Mouse (Mus musculus): ENCODE results near the gene Rrbp1. TPM values are rescaled to one million over a fixed set of nuclear protein-coding genes. Genes with fewer than 3 reads are reported as not detected.

The Rrbp1 gene
- polyA plus RNA-seq, 1 experiment from 2014 or later, result 41.8 TPM

DNA sequence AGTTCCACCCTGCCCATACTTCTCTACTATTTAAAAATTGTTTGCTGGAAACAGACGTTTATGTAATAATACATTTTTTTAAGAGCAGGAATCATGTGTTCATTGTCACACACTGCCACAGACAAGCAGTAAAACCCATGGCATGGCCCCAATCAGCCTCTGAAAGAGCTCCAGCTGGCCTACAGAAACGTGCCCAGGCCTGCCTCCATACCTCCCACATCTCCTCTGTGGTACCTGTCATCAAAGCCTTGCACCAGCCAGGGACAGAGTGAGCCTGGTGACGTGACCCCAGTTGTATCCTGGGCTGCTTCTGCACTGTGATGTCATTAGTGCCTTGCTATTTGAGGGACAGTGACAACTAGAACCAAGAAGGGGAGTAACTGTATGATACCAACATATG is 28.2 kb downstream of the Rrbp1 start:
- Histone ChIP-seq H3K36me3 (replicated peaks; ENCODE audit: control insufficient read depth, insufficient read depth, low read depth, low read length) (no peaks in the 10 kb centered on the region), H3K9ac (replicated peaks; ENCODE audit: low read length) (no peak overlapping the region), H3K4me1 (ENCODE audit: control insufficient read depth, insufficient read depth, low read length) (no peaks in the 10 kb centered on the region), H3K4me3 (ENCODE audit: low read depth, low read length) (no peak overlapping the region), H3K27ac (replicated peaks; ENCODE audit: low read depth, low read length) (no peak overlapping the region), H3K27me3 (ENCODE audit: control insufficient read depth, insufficient read depth, low read length) (no peaks in the 10 kb centered on the region), H3K4me2 (ENCODE audit: low read depth, low read length) (no peak overlapping the region), H3K9me3 (replicated peaks; ENCODE audit: control insufficient read depth, low read length) (no peaks in the 10 kb centered on the region)
- no peak for DNase-seq (ENCODE audit: low spot score)
- no peak for ATAC-seq (replicated peaks; ENCODE audit: insufficient number of reproducible peaks, low FRiP score, low TSS enrichment, low read depth)
- 68% methylated on average over 3 of the region's 3 CpGs for WGBS

DNA sequence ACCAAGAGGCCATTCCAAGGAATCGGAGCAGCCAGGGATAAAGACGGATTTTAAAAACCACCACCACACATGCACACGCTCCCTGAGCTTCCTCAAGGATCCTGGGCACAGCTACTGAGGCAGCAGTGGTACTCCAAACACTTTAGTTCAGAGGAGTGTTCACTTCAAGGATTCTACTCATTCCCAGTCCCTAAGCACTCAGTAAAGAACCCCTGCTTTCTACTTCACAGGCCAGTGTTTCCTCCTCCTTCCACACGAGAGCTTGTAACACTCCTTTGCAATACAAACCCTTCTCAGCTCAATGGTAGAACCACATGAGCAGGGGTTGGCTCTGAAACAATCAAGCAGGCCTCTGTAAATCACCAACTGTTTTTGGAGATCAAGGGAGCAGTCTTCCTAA is 28.9 kb downstream of the Rrbp1 start:
- no peak overlapping the region for H3K27ac ChIP-seq (replicated peaks; ENCODE audit: low read depth, low read length)
- DNase-seq (ENCODE audit: low spot score), result no peak
- ATAC-seq (replicated peaks; ENCODE audit: insufficient number of reproducible peaks, low FRiP score, low TSS enrichment, low read depth), result no peak
- H3K4me3 ChIP-seq (ENCODE audit: low read depth, low read length), result no peak overlapping the region
- no peaks in the 10 kb centered on the region for H3K4me1 ChIP-seq (ENCODE audit: control insufficient read depth, insufficient read depth, low read length)
- no peak overlapping the region for H3K9ac ChIP-seq (replicated peaks; ENCODE audit: low read length)
- 83% methylated on average over 4 of the region's 4 CpGs for whole genome bisulfite sequencing
- H3K36me3 ChIP-seq (replicated peaks; ENCODE audit: control insufficient read depth, insufficient read depth, low read depth, low read length), result no peaks in the 10 kb centered on the region
- no peaks in the 10 kb centered on the region for H3K27me3 ChIP-seq (ENCODE audit: control insufficient read depth, insufficient read depth, low read length)
- no peak overlapping the region for H3K4me2 ChIP-seq (ENCODE audit: low read depth, low read length)
- no peaks in the 10 kb centered on the region for H3K9me3 ChIP-seq (replicated peaks; ENCODE audit: control insufficient read depth, low read length)

- Histone ChIP-seq H3K4me3 (ENCODE audit: low read depth, low read length) (no peak overlapping the region), H3K9ac (replicated peaks; ENCODE audit: low read length) (no peak overlapping the region), H3K4me1 (ENCODE audit: control insufficient read depth, insufficient read depth, low read length) (no peaks in the 10 kb centered on the region), H3K27ac (replicated peaks; ENCODE audit: low read depth, low read length) (no peak overlapping the region), H3K36me3 (replicated peaks; ENCODE audit: control insufficient read depth, insufficient read depth, low read depth, low read length) (no peaks in the 10 kb centered on the region), H3K27me3 (ENCODE audit: control insufficient read depth, insufficient read depth, low read length) (no peaks in the 10 kb centered on the region), H3K9me3 (replicated peaks; ENCODE audit: control insufficient read depth, low read length) (no peaks in the 10 kb centered on the region), H3K4me2 (ENCODE audit: low read depth, low read length) (no peak overlapping the region)
- WGBS, result 41% methylated on average over 6 of the region's 6 CpGs
- DNase-seq (ENCODE audit: low spot score), result peak; percentile 81
- peak; percentile 60; the same call in 1 of the 2 replicates for ATAC-seq (replicated peaks; ENCODE audit: insufficient number of reproducible peaks, low FRiP score, low TSS enrichment, low read depth)
Observed at GRCm38 (mm10) chr2:143980781-143981398, 30.2 kb downstream of the Rrbp1 start.

DNA sequence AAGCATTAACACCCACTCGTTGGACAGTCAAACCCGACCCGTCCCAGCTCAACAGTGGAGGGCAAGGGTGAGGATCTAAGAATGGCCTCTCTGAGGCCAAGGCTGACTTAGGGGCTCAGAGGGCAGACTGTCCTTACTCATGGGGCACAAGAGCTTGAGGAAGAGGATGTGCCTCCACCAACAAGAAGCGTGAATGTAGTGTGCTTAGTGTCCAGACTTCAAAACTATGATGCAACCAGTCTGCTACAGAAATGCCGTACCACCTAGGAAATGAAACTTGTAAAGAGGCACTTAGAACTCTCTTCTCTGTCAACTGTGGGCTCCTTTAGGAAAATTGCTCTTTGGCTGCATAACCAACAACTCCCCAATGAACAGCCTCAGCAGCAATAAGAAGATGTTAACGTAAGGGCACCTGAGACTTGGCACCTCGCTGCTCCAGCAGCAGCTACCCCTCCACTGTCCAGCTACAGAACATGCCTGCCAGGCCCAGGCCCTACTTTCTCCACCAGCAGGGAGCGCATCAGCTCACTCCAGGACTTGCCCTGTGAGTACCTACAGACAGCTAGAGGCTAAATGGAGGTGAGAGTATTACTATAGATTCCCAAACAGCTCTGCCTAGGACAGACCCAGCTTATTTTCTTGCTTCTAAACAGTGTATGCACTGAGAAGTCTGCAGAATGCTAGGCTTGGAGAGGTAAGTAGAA is 32.5 kb downstream of the Rrbp1 start:
- no peak overlapping the region for H3K27ac ChIP-seq (replicated peaks; ENCODE audit: low read depth, low read length)
- no peaks in the 10 kb centered on the region for H3K9me3 ChIP-seq (replicated peaks; ENCODE audit: control insufficient read depth, low read length)
- no peak for ATAC-seq (replicated peaks; ENCODE audit: insufficient number of reproducible peaks, low FRiP score, low TSS enrichment, low read depth)
- no peak overlapping the region for H3K9ac ChIP-seq (replicated peaks; ENCODE audit: low read length)
- no peak for DNase-seq (ENCODE audit: low spot score)
- H3K4me1 ChIP-seq (ENCODE audit: control insufficient read depth, insufficient read depth, low read length), result no peaks in the 10 kb centered on the region
- H3K27me3 ChIP-seq (ENCODE audit: control insufficient read depth, insufficient read depth, low read length), result no peaks in the 10 kb centered on the region
- WGBS, result 90% methylated on average over 8 of the region's 8 CpGs
- H3K4me3 ChIP-seq (ENCODE audit: low read depth, low read length), result no peak overlapping the region
- H3K4me2 ChIP-seq (ENCODE audit: low read depth, low read length), result no peak overlapping the region
- no peaks in the 10 kb centered on the region; the same call in 1 of the 2 replicates for H3K36me3 ChIP-seq (replicated peaks; ENCODE audit: control insufficient read depth, insufficient read depth, low read depth, low read length)

DNA sequence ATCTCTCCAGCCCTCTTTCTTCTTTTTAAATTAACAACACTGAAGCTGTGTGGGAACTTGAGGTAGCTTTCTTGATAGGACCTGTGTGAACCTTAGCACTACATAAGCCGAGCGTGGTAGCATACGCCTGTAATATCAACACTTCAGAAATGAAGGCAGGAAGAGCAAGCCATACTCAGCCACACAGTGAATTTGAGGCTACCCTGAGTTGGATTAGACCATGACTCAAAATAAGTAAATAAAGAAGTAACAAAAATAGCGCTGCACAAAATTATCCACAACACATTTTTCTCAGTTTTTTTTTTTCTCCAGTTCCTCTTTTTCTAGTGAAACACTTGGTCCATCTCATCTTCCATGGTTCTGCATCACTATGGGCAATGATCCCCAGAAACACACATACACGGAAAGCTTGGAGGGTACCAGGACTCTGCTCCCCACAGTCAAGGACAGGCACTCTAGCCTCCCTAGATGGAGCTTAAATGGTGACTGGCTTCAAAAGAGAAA is 35.9 kb downstream of the Rrbp1 start:
- H3K4me1 ChIP-seq (ENCODE audit: control insufficient read depth, insufficient read depth, low read length), result no peaks in the 10 kb centered on the region

DNA sequence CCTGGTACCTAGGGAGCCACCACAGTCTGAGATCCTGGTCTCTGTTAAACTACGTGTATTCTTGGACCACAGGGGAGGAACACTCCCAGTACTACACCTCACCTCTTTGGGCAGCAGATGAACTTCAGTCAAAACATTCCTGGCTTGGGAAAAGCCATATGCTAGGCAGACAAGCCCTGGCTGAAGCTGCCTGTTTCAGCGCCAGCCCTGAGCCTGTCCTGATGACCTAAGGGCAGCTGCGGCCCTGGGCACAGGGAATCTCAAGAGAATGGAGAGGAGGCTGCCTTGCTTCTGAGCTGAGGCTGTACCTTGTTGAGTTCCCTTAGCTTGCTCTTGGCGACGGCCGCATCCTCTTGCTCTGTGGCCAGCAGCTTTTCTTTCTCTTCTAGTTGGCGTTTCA is 37.9 kb downstream of the Rrbp1 start:
- no peak overlapping the region for H3K9ac ChIP-seq (replicated peaks; ENCODE audit: low read length)
- H3K27ac ChIP-seq (replicated peaks; ENCODE audit: low read depth, low read length), result no peak overlapping the region
- no peaks in the 10 kb centered on the region for H3K4me1 ChIP-seq (ENCODE audit: control insufficient read depth, insufficient read depth, low read length)
- ATAC-seq (replicated peaks; ENCODE audit: insufficient number of reproducible peaks, low FRiP score, low TSS enrichment, low read depth) (no peak), DNase-seq (ENCODE audit: low spot score) (no peak)
- no peaks in the 10 kb centered on the region for H3K9me3 ChIP-seq (replicated peaks; ENCODE audit: control insufficient read depth, low read length)
- no peak overlapping the region for H3K4me3 ChIP-seq (ENCODE audit: low read depth, low read length)
- 90% methylated on average over 7 of the region's 7 CpGs for WGBS
- H3K4me2 ChIP-seq (ENCODE audit: low read depth, low read length), result no peak overlapping the region
- peaks cover 6% of the 10 kb centered on the region for H3K36me3 ChIP-seq (replicated peaks; ENCODE audit: control insufficient read depth, insufficient read depth, low read depth, low read length)
- H3K27me3 ChIP-seq (ENCODE audit: control insufficient read depth, insufficient read depth, low read length), result no peaks in the 10 kb centered on the region

More for the DNA sequence above, 35.9 kb downstream of the Rrbp1 start:
- Histone ChIP-seq H3K4me3 (ENCODE audit: low read depth, low read length) (no peak overlapping the region), H3K36me3 (replicated peaks; ENCODE audit: control insufficient read depth, insufficient read depth, low read depth, low read length) (peaks cover 6% of the 10 kb centered on the region), H3K4me2 (ENCODE audit: low read depth, low read length) (no peak overlapping the region), H3K9ac (replicated peaks; ENCODE audit: low read length) (no peak overlapping the region), H3K9me3 (replicated peaks; ENCODE audit: control insufficient read depth, low read length) (no peaks in the 10 kb centered on the region), H3K27me3 (ENCODE audit: control insufficient read depth, insufficient read depth, low read length) (no peaks in the 10 kb centered on the region), H3K27ac (replicated peaks; ENCODE audit: low read depth, low read length) (no peak overlapping the region)
- WGBS, result 94% methylated on average over 5 of the region's 5 CpGs
- ATAC-seq (replicated peaks; ENCODE audit: insufficient number of reproducible peaks, low FRiP score, low TSS enrichment, low read depth), result no peak
- no peak for DNase-seq (ENCODE audit: low spot score)

DNA sequence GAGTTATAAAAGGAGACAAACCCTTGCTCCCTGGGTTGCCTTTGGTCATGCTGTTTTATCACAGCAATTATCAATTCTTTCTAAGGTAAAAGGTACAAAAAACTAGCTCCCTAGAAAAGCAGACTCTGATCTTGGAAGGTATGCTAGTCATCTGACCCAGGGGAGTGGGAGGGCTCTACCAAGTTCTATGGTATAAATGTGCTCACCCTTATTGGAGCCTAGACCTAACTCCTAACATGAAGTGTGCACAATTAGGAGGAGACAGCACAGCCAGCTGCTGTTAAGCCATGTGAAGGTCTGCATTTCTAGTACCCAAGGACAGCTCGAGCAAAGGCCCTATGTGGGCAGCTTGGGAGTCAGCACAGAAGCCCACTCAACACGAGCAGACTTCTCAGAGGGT is 39.2 kb downstream of the Rrbp1 start:
- 73% methylated on average over 2 of the region's 2 CpGs for whole genome bisulfite sequencing
- no peak for ATAC-seq (replicated peaks; ENCODE audit: insufficient number of reproducible peaks, low FRiP score, low TSS enrichment, low read depth)

GRCm38 (mm10) chr2:143970841-143971240 is 40.2 kb downstream of the Rrbp1 start:
- Histone ChIP-seq H3K36me3 (replicated peaks; ENCODE audit: control insufficient read depth, insufficient read depth, low read depth, low read length) (peaks cover 6% of the 10 kb centered on the region), H3K4me3 (ENCODE audit: low read depth, low read length) (no peak overlapping the region), H3K4me2 (ENCODE audit: low read depth, low read length) (no peak overlapping the region), H3K9me3 (replicated peaks; ENCODE audit: control insufficient read depth, low read length) (no peaks in the 10 kb centered on the region), H3K9ac (replicated peaks; ENCODE audit: low read length) (no peak overlapping the region), H3K27ac (replicated peaks; ENCODE audit: low read depth, low read length) (no peak overlapping the region), H3K4me1 (ENCODE audit: control insufficient read depth, insufficient read depth, low read length) (no peaks in the 10 kb centered on the region), H3K27me3 (ENCODE audit: control insufficient read depth, insufficient read depth, low read length) (no peaks in the 10 kb centered on the region)
- WGBS, result 93% methylated on average over 2 of the region's 2 CpGs
- ATAC-seq (replicated peaks; ENCODE audit: insufficient number of reproducible peaks, low FRiP score, low TSS enrichment, low read depth), result no peak
- no peak for DNase-seq (ENCODE audit: low spot score)

More for the DNA sequence above, 39.2 kb downstream of the Rrbp1 start:
- no peak for DNase-seq (ENCODE audit: low spot score)
- Histone ChIP-seq H3K4me3 (ENCODE audit: low read depth, low read length) (no peak overlapping the region), H3K9ac (replicated peaks; ENCODE audit: low read length) (no peak overlapping the region), H3K4me2 (ENCODE audit: low read depth, low read length) (no peak overlapping the region), H3K4me1 (ENCODE audit: control insufficient read depth, insufficient read depth, low read length) (no peaks in the 10 kb centered on the region), H3K36me3 (replicated peaks; ENCODE audit: control insufficient read depth, insufficient read depth, low read depth, low read length) (peaks cover 6% of the 10 kb centered on the region), H3K27ac (replicated peaks; ENCODE audit: low read depth, low read length) (no peak overlapping the region), H3K27me3 (ENCODE audit: control insufficient read depth, insufficient read depth, low read length) (no peaks in the 10 kb centered on the region), H3K9me3 (replicated peaks; ENCODE audit: control insufficient read depth, low read length) (no peaks in the 10 kb centered on the region)
